Mouse (Mus musculus) E14TG2a.4 (cell line): ENCODE results near the gene Atg9b.

Experiments
- CTCF ChIP-seq: conservative IDR thresholded peaks from 2 replicates; pipeline ENCODE4 v1.5.1; 2014; ENCODE audit warnings: low read length
- NANOG ChIP-seq: IDR thresholded peaks from 2 replicates; pipeline ENCODE4 v1.6.1; 2014; ENCODE audit warnings: borderline replicate concordance, low read length, mixed read lengths
- POU5F1 ChIP-seq: IDR thresholded peaks from 2 replicates; pipeline ENCODE4 v1.6.1; 2014; ENCODE audit warnings: low read length, borderline replicate concordance

DNA sequence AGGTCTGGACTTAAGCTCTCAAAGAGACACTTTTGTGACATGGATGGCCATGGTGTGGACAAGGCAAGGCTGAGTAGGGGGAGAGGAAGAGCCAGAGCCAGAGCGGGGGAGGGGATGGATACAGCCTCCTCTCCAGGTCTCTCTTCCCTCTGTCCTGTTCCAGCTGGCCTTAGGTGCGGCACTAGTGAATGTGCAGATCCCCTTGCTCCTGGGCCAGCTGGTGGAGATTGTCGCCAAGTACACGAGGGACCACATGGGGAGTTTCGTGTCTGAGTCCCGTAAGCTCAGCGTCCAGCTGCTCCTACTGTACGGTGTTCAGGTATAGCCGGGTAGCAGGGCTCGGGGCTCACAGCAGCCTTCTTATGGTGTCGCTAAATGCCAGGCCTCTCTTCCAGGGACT is 8.4 kb upstream of the Atg9b start:
- no peak for TF ChIP-seq CTCF
- no peak for TF ChIP-seq POU5F1
- TF ChIP-seq NANOG, result no peak
